Mouse (Mus musculus) regulatory T cell (primary cell): Measurements from ENCODE around the gene Olfr661.

Source experiments
- in situ Hi-C: fragments of 300-600 bp; cut with MboI, MseI; formaldehyde crosslinking; loops from one replicate; pipeline ENCODE4 v1.15.1; 2025; ENCODE audit warnings: high pct_unique_total_duplicates

Gene Olfr661

DNA sequence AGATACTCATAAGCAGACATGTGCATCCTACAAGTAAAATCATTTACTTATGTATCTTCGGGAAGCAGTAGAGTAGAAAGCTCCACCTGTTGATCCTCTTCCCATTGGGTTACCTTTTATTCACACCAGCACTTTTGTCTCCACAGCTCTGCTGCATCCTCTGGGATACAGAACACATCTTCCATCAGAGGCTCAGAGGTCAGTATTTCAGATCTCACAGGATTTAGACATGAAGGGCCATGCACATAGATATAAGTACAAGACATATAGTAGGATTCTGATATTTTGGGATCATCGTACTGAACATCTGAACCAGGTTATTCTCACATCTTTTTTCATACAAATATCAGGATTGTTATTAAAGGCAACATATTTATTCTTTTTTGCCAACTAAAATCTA, at the start of gene Olfr661:
Olfr661 (plus strand) TSS at position 301 of the 400 bp plus-strand sequence.
- in situ Hi-C loops = no loop called here

GRCm38 (mm10) chr7:104646841-104647482, 39.3 kb upstream of the Olfr661 start, which contains the start of gene Olfr658:
Gene Olfr658 (minus strand): TSS chr7:104647305.
- in situ Hi-C loops = no loop called here

GRCm38 (mm10) chr7:104666453-104666852, 19.8 kb upstream of the Olfr661 start, which contains the start of gene Olfr659:
Gene Olfr659 (plus strand): TSS chr7:104666753.
- in situ Hi-C loops = no loop called here
